Mouse (Mus musculus): ENCODE data around the gene 1700019D03Rik.
"Not testable (repeated sequence)": the region's sequence is repeated elsewhere in the genome, so short reads cannot be mapped to it uniquely, and the experiment has no call there.

1700019D03Rik gene

DNA sequence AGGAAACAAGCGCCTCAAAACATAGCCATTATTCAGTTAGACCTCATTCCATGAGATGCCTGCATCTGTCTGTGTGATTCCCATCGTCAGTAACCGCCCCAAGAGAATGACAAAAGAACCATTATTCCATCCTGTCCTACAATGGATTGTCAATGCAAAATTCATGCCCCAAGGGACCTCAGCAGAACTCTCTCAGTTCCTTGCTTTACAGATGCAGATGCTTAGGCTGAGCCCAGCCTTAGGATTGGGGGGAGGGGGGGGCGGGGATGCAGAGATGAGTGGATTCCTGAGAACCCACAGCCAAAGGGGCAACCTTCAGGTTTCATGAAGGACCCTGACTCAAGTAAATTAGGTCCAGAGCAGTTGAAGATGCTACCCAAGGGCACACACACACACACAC lies 66.4 kb downstream of the 1700019D03Rik start:
- DNase-seq: no peak

DNA sequence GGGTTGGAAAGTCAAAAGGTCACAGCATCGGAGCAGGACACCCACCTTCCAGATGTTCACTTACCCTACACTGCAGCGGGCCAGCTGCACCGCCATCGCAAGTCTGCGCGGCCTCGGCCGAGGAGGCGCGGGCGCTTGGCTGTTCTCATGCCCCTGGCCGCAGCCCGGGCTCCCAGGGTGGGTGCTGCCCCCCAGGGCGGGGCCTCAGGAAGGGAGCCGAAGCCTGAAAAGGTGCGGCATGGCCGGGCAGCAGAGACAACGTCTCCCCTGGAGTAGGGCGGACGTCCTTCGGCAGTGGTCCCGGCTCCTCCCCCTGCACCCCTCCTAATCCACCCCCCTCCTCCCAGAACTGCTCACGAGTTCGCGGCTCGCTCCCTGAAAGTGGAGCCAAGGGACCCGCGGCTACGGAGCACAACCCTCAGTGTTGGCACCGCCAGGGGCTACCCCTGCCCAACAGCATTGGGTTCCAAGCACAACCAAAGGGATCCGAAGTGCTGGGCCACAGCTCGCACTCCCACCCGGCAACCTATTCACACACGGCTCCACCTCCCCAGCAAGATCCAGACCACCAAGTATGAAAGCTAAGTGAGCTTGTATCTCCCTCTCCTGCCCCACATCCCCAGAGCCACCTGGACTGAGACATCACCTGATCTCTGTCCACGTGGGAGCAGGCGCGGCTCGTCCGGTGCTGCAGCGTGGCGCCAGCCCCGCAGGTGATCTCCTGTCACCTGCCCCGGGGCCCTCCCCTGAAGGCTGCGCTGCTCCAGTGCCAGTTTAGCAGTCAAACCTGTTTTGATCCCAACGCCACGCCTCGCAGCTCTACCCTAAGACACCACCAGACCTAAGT lies 67.2 kb downstream of the 1700019D03Rik start:
- DNase-seq: peak; percentile 75 to 84

DNA sequence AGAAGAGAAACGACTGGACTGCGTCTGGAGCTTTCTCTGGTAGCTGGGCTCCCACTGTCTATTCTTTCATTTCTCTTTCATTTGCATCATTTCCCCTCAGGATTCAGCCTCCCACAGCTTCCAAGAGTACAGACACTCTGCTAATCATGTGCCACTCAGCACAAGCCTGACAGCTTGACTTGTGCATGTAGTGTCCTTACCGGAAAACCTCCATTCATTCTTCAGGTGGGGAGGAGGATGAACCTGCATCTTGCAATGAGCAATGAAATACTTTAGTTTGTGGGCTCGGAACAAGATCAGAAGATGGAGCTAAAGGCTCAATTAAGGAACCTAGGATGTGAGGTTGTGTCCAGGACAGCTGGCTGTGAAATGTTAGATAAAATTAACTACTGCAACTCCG lies 67.8 kb downstream of the 1700019D03Rik start:
- DNase-seq: peak; percentile 41 to 45

DNA sequence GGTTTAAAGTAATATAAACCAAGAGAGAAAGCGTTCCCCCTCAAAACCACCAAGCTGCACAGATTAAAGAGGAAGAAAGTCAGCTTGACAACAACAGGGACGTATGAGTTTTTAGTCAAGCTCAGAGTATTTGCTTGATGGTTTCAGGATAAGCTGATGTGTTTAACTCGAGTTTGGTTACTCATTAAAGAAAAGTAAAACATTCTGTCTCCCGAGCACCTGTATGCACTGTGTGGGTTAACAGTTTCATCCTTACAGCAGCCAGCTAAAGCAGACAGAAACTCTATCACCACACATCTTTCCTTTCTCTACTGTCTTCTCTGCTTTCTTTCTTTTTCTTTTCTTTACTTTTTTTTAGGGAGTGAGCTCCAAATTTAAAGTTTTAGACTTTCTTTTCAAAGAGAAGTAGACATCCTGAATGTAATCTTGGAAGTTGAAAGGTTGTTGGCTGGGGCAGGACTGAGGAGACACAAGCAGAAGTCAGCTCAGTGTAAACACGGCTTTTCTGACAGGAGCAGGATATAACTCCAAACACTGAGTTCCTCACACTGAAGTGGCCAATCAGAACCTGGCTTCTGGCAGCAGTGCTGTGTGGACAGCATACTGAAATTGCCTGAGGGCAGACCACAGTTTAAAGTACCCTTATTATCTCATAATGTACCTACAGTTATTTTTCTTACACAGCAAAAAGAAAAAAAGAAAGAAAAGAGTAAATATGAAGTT lies 68.7 kb downstream of the 1700019D03Rik start:
- DNase-seq: peak; percentile 22 to 45

DNA sequence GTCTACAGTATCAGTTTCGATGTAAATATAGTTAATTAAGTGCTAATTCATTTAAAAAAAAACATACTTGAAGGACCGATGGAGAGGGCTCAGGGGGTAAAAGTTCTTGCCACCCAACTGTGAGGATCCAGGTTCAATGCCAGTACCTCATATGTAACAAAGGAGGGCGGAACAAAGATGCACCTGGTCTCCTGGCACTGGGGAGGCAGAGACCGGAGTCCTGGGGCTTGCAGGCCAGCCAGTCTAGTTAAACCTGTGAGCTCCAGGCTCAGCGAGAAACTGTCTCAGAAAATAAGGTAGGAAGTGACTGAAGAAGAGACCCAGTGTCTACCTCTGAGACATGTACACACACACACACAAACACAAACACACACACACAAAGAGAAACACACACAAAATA lies 72.1 kb downstream of the 1700019D03Rik start:
- peak; percentile 39 to 56 for DNase-seq

DNA sequence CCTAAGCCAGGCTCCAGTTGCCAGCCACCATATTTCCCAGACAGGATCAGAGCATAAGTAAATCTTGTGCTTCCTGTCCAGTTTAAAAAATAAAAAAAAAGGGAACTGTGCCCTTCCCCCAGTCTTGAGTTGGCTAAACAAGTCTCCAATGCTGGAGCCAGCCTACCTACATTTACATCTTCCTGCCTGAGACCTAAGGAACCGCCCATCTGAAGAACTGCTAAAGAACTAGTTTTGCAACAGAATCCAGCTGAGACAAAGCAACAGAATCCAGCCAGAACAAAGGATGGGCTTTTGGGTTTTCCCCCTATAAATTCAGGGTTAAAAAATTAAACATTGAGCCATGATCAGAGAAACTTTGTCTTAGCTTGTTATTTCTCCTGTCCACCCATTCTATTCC lies 81.0 kb downstream of the 1700019D03Rik start:
- no peak for DNase-seq

DNA sequence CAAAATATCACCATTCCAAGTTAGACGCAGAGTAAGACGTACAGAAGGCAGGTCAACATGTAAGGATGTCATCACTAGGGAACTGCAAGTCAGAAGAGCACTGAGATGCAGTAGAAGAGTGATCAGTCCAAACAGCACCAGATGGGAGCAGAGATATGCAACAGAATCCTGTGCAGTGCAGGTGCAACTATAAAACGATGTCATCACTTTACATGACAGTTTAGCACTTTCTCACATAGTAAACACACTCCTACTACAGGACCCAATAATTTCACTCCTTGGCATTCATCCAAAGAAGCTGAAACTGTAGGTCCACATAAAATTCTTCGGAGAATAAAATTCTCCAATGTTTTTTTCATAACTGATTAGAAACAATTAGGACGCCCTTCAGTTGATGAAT lies 85.5 kb downstream of the 1700019D03Rik start:
- no peak for DNase-seq

DNA sequence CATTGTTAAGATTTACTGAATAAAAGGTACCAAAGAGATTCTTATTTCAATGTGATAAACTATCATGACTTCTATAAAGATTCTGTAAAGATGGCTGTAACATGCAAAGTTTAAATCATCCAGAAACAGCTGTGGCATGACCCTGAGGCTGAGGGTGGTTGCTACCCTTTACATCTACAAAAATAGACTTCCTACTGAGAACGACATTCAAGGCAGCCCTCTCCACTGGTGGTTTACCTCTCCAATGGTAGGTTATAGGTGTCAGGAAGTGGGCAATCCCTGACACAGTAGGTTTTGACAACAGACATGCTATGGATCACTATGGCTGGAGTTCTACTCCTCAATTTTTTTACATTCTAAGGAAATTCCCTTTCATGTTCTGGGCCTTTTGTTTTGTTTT lies 95.5 kb downstream of the 1700019D03Rik start:
- not testable (repeated sequence) for DNase-seq

DNA sequence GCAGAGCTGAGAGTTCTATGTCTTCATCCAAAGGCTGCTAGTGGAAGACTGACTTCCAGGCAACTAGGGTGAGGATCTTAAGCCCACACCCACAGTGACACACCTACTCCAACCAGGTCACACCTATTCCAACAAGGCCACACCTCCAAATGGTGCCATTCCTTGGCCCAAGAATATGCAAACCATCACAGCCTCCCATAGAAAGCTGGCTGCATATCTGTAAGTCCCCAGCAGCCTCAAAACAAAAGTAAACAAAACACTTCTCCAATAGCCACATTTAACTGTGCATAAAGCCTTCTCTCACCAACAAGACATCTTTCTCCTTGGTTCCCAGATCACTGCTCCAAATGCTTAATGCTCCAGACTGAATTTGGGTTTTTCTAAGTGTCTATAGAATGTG lies 101.1 kb downstream of the 1700019D03Rik start:
- not testable (repeated sequence) for DNase-seq

DNA sequence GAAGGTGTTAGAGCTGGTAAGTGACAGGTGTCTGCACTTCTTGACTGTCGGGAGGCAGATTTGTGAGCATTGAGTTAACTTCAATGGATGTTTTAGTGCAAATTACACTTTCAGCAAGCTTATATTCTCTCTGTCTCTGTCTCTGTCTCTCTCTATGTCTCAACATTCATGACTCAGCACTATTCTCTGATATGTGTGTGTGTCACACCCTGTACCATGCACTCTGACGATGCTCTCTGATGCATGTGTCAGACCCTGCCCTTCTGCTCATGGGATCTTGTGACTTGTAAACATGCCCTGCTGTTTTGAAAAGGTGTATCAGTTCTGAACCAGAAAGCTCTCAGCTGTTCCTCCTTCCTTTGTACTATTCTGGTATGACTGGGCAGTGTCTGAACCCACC lies 103.3 kb downstream of the 1700019D03Rik start:
- DNase-seq: no peak

DNA sequence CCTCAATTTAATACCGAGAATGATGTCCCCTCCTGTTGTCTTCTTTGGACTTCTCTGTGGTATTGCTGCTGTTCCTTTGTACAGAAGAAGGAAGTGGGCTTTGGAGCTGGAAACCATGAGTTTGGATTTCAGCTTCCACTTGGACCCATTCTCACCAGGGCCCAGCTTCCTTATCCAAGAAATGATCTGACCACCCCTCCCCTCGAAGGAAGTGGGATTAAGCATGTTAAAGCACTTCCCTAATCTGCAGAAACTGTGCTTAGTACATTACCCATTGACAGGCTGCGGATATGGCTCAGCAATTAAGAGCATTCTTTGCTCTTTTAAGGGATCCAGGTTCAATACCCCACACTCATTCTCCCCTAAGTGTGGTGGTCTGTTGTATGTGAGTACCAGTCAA lies 110.2 kb downstream of the 1700019D03Rik start:
- DNase-seq: no peak

DNA sequence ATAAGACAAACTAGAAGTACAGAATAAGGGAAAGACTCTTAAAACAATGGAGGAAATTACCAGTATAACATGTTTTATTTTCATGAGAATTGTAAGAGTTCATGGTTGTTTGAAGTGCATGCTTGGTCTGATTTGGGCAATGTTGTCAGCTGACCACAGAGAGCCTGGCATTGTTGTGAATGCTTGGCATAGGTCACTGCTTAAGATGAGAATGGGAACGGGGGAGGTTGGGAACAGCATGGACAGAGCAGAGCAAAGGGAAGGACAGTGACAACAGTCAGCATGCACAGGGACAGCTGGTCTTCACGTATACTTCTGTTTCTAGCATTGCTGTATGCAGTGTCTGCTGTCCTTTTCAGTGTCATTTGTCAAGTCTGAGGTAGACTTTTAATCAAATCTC lies 135.8 kb downstream of the 1700019D03Rik start:
- DNase-seq: peak in 1 of 2 experiments; percentile 15
